Mouse (Mus musculus): ENCODE results near the gene Tph1.
A peak's percentile ranks its signal among the peaks of the same experiment; 100 is the strongest.

The Tph1 gene

GRCm38 (mm10) chr7:46648431-46649140 is 23.8 kb downstream of the Tph1 start:
- DNase-seq (ENCODE audit: low spot score in 2 of 2), result peak; percentile 50 to 54

- DNase-seq (ENCODE audit: low spot score in 2 of 2), result peak in 1 of 2 experiments; percentile 41
Measured at GRCm38 (mm10) chr7:46643172-46643571, 29.2 kb downstream of the Tph1 start.

DNA sequence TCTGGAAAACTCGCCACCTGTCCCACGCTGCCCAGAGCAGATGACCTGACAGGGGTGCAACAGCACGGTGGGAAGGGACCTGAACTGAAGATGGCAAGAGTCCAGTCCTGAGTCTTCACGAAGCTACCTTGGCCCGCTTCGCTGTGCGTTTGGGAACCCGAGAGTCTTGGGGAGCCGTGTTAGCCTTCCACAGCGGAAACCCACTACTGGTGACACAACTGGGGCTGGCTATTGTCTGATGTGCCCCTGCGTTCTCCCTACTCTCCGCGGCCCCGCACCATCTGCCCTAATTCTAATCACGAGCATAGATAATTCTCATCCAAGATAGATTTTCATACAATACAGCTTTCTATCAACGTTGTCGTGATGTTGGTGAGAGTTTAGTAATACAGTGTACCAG is 32.3 kb downstream of the Tph1 start:
- no peak for DNase-seq (ENCODE audit: low spot score in 2 of 2)

DNA sequence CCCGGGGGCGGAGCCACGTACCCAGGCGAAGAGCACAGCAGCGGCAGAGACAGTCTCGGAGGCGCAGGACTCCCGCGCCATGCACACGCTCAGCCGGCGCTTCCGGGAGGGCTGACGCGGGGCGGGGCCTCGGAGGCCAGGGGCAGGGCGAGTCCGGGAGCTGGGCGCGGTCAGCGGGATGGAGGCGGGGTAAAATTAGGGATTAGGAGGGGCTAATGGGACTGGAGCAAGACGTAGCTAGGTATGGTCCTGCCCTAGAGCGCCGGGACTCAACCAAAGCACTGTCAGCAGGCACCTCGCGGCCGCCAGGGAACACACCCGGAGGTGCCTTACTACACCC is 32.7 kb downstream of the Tph1 start, which contains the start of gene Sergef:
Gene Sergef (minus strand): TSS at position 116 of the 340 bp plus-strand sequence.
- DNase-seq (ENCODE audit: low spot score in 2 of 2), result peak; percentile 94

GRCm38 (mm10) chr7:46638889-46639691 is 33.2 kb downstream of the Tph1 start:
- DNase-seq (ENCODE audit: low spot score in 2 of 2), result peak in 1 of 2 experiments; percentile 48

DNA sequence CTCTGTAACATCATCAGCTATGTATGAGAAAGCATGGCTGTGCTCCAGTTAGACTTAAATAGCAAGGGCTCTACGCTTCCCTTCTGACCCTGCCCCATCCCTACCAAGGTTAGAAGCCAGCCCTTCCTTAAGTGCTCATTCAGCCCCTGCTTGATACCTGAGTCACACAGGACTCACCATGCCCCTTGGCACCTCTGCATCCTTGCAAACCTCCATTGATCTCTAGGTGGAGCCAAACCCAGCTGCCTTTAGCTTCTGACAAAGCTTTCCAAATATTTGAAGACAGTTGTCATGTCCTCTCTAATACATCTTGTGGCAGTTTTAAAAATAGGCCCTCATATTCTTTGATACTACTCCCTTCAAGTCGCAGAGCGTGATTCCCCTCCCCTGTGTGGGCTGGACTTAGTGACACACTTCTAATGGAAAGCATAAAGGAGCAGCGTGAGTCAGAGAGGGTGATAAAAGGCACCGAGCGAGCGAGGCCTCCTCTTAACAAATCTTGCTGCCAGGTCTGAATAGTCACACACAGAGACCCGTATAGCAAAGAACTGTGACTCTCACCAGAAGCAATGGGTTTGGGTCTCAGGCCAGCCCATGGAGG is 43.9 kb downstream of the Tph1 start:
- DNase-seq (ENCODE audit: low spot score in 2 of 2), result no peak

- no peak for DNase-seq (ENCODE audit: low spot score in 2 of 2)
Measured at GRCm38 (mm10) chr7:46623979-46624378, 48.4 kb downstream of the Tph1 start.

DNA sequence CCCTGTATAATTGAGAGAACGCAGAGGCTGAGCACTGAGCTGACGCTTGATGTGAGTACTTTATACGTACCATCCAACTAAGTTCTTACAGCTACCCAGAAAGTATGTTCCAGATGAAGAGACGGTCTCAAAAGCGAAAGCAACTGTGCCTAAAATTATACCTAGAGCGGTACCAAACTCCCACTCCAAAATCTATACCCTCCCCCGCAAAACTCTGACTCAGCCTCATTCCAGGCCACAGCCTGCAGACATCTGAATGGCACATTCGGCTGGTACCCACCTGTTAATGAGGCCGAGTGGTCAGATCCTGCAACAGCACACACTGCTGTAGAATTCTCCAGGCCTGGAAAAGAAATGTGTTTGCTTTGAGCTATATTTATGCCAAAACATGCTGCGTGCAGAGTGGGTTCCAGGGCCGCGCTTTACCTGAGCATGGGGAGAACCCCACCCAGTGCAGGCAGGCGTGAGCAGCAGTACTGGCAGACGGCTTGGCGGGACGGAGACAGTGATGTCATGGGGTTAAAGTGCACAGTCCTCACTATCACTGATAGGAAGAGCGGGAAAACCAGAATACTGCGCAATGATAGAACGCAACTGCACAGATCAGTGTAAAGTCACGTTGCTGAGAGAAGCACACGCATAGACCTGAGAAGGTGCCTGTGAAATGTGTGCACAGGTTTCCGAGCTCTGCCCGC is 53.8 kb downstream of the Tph1 start:
- no peak for DNase-seq (ENCODE audit: low spot score in 2 of 2)

- no peak for DNase-seq (ENCODE audit: low spot score in 2 of 2)
Measured at GRCm38 (mm10) chr7:46616429-46617005, 55.8 kb downstream of the Tph1 start.

GRCm38 (mm10) chr7:46615256-46615977 is 56.9 kb downstream of the Tph1 start:
- no peak for DNase-seq (ENCODE audit: low spot score in 2 of 2)

- no peak for DNase-seq (ENCODE audit: low spot score in 2 of 2)
Measured at GRCm38 (mm10) chr7:46614263-46614662, 58.1 kb downstream of the Tph1 start.

DNA sequence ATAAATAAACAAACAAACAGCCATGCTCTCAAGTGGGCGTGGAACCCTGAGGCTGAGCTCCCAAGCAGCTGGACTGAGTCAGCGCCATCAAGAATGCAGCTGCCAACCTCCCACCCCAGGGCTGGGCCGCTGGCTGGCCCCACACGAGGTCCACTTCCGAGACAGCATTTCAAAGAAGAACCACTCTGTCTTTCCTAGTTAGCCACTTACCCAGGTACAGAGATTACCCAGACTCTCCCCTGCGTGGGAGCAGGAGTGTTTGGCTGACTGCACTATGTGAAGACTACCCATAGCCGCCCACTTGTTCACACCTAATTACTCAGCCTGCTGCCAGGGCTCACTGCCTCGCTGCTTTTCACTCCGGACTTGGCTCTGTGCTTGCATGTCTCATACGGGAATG is 59.2 kb downstream of the Tph1 start:
- no peak for DNase-seq (ENCODE audit: low spot score in 2 of 2)

GRCm38 (mm10) chr7:46612421-46612937 is 59.9 kb downstream of the Tph1 start:
- no peak for DNase-seq (ENCODE audit: low spot score in 2 of 2)

DNA sequence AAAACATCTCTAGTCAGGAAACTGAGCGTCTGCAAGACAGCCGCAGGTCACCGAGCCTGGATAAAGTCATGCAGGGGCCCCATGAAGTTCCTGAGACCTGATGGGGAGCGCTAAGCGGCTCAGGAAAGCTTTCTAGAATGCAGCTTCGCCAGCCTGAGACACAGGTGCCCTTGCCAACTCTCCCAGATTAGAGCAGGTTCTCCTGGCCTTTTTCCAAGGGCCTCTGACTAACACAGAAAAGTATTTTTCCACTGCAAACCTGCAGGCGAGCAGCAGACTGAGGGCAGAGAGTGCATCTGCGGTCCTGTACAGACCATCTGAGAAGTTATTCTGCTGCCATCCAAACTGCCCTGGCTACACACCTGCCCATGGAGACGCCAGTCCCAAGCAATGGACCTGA is 60.4 kb downstream of the Tph1 start:
- DNase-seq (ENCODE audit: low spot score in 2 of 2), result no peak

GRCm38 (mm10) chr7:46609317-46609716 is 63.0 kb downstream of the Tph1 start:
- no peak for DNase-seq (ENCODE audit: low spot score in 2 of 2)

- peak; percentile 81 to 83 for DNase-seq (ENCODE audit: low spot score in 2 of 2)
Measured at GRCm38 (mm10) chr7:46607428-46608055, 64.8 kb downstream of the Tph1 start.

DNA sequence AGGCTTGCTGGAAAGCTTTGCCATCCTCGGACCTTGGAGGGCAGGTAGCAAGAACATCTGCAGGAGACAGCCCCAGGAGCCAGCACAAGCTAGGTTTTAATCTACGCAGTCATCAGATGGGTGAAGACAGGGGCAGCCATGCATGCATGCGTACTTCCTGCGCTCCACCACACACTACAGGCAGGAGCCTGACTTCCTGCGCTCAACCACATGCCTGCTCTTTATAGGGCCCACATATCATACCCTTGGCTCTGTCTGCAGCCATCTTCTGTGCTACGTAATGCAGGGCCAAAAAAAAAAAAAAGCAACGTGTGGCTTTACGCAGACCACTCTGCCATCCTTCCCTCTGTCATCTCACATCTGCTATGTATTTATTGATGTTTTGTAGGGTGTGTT is 65.3 kb downstream of the Tph1 start:
- DNase-seq (ENCODE audit: low spot score in 2 of 2), result no peak

GRCm38 (mm10) chr7:46606391-46607030 is 65.8 kb downstream of the Tph1 start:
- DNase-seq (ENCODE audit: low spot score in 2 of 2), result peak; percentile 77 to 82

DNA sequence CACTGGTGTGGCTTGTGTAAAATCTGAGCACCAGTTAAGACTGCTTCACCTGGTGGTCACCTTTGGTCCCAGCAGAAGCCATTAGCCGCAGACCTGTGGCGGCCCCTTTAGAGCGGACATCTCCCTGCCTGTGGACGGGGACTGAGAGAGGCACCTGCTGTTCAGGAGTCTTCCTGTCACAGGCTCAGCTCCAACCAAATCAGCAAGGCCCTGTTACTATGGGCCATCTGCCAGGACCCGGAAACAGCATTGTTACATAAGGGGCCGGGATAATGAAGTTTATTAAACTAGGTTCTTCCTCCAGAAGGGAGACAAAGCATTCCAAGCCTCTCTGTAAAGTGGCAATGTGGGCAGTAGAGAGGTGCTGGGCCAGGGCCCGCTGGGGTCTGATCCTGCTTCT is 69.3 kb downstream of the Tph1 start:
- no peak for DNase-seq (ENCODE audit: low spot score in 2 of 2)

- peak; percentile 73 to 75 for DNase-seq (ENCODE audit: low spot score in 2 of 2)
Measured at GRCm38 (mm10) chr7:46602079-46602478, 70.3 kb downstream of the Tph1 start.
